Mouse (Mus musculus) B cell, adult 67 days (primary cell): ENCODE data around the gene Vmn1r34. TPM values are rescaled to one million over a fixed set of nuclear protein-coding genes. Genes with fewer than 3 reads are reported as not detected.

Experiments
- total RNA-seq, 2 experiments: library from RNA; stranded (reverse); gene quantifications; 4 replicates each; pipeline ENCODE4 v1.2.4; 2023

Vmn1r34 gene
- total RNA-seq = not detected

DNA sequence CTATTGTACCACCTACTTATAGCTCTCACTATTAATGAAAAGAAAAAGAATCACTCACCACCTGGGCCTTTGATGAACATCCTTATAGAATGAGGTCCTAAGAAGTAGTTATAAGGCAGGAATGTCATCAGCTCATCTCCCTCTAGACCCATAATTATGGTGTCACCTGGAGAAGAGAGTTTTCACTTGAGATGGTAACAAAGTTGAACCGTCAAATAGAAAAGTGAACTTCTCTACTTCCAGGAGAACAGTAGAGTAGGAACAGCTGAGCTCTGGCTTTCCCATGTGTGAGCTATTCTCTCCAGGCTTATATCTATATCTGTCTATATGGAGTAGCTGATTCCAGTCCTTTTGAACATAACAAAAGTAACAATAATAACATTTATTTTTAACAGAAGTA is at the start of gene Vmn1r34:
Vmn1r34 (minus strand) TSS at position 101 of the 400 bp plus-strand sequence.

DNA sequence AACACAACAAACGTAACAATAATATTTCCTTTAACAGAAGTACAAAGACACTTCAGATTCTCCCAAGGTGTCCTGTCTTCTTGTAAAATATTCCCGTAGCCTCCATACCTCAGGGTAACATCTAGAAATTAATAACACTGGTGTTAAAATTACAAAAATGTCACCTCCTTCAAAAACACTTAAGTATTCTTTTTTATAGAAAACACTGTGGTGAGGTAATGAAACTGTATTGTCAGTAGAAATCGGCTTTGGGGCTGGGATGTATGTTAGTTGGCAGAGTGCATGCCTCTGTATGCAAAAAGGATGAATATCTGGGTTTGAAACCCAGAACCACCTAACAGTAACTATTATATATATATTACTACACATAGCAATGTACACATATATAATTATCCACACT is 42.1 kb upstream of the Vmn1r34 start, which contains the start of gene Vmn1r35:
Vmn1r35 (minus strand) TSS at position 101 of the 400 bp plus-strand sequence.

DNA sequence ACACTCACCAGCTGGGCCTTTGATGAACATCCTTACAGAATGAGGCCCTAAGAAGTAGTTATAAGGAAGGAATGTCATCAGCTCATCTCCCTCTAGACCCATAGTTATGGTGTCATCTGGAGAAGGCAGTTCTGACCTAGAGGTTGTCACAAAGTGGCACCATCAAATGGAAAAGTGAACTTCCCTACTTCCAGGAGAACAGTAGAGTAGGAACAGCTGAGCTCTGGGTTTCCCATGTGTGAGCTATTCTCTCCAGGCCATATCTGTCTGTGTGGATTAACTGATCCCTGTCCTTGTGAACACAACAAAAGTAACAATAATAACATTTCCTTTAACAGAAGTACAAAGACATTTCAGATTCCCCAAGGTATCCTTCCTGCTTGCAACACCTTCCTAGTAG is 25.5 kb downstream of the Vmn1r34 start, which contains the start of gene Vmn1r33:
Vmn1r33 (minus strand) TSS at position 101 of the 400 bp plus-strand sequence.

Other genes with a start within 250 kb of the Vmn1r34 start
- gene Mad2l1, start 108.5 kb downstream of the Vmn1r34 start, total RNA-seq = 10 to 100 TPM; 18.5 to 20.1 TPM
- gene Vmn1r32, start 83.8 kb downstream of the Vmn1r34 start, total RNA-seq = not detected
- gene Vmn1r33, start 25.6 kb downstream of the Vmn1r34 start, total RNA-seq = not detected
- not detected for gene Vmn1r35, start 42.0 kb upstream of the Vmn1r34 start, total RNA-seq
- gene Vmn1r36, start 75.3 kb upstream of the Vmn1r34 start, total RNA-seq = not detected
- gene Vmn1r37, start 85.5 kb upstream of the Vmn1r34 start, total RNA-seq = not detected
- not detected for gene Vmn1r38, start 138.7 kb upstream of the Vmn1r34 start, total RNA-seq
- not detected for gene Vmn1r39, start 166.7 kb upstream of the Vmn1r34 start, total RNA-seq